Mouse (Mus musculus) cortical plate, adult 2 months (tissue): ENCODE data around the gene Slit3.

ENCODE experiments used
- CTCF ChIP-seq: fragments of 200-500 bp; IDR thresholded peaks from 2 replicates; pipeline ENCODE4 v1.5.1; 2011; ENCODE audit warnings: mild to moderate bottlenecking, control low read depth, low read length; ENCODE audit not compliant: insufficient read depth; ENCODE audit errors: extremely low read depth
- POLR2A ChIP-seq: fragments of 200-500 bp; IDR thresholded peaks from 2 replicates; pipeline ENCODE4 v1.6.1; 2011; ENCODE audit warnings: mild to moderate bottlenecking, low read length, control low read depth; ENCODE audit not compliant: insufficient read depth; ENCODE audit errors: extremely low read depth

DNA sequence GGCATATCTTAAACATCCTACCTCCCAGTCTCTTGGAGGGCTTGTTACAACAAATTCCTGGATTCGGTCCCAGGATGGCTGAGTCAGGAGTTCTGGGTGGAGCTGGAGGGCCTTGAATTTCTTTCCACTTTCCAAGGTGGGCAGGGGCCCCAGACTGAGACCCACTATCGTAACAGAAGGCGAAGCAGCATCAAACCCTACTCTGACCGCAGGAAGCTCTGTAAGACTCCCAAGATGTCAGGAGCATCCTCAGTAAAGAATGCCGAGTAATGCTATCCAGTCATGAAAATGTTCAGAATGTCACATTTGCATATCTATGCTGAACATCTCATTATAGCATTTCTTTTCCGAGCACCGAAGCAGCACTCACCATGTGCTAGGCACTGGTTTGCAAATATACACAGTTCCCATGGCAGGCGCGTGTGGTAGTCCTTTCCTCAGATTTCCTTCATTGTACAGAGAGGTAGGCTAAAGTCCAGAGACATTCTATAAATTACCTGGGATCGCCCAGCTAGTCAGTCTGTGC is 140.6 kb downstream of the Slit3 start:
- TF ChIP-seq CTCF (no peak), POLR2A (no peak)
